Mouse (Mus musculus) thymus, adult 2 months (tissue): ENCODE measurements around the gene Etaa1.

Experiments
- CTCF ChIP-seq: fragments of 200-500 bp; IDR thresholded peaks from 2 replicates; pipeline ENCODE4 v1.5.1; 2012; ENCODE audit warnings: mild to moderate bottlenecking, control low read depth, low read length, moderate library complexity, borderline replicate concordance; ENCODE audit not compliant: control insufficient read depth, poor library complexity, insufficient read depth; ENCODE audit errors: extremely low read depth
- POLR2A ChIP-seq: fragments of 200-500 bp; IDR thresholded peaks from 2 replicates; pipeline ENCODE4 v1.6.1; 2012; ENCODE audit warnings: mild to moderate bottlenecking, low read length, control low read depth, moderate library complexity; ENCODE audit not compliant: control insufficient read depth, poor library complexity, insufficient read depth; ENCODE audit errors: extremely low read depth

DNA sequence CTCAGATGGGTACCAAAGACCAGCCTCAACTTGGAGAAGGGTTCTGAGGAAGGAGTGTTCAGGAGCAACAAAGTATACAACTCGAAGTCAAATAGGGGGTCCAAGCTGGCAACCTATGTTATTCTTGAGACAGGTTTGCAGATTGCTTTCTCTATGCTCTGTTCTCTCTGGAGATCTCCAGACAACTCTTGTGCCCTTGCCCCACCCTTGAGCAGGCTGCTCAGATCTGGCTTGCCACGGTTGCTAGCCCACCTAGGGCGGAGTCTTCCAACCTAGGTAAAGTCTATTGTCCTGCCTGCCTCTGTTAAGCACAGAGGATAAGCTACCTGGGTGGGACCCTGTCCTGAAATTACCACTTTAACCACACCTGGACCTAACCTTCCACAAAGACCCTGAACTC, 21.9 kb upstream of the Etaa1 start:
- TF ChIP-seq POLR2A, result no peak
- no peak for TF ChIP-seq CTCF
